Mouse (Mus musculus) adrenal gland, postnatal 14 days (tissue): ENCODE measurements at regions not wholly inside any gene's neighbourhood (a gene's known extent, or its start where the extent isn't known, plus 50 kb on each side); places are given as distances from the start of the nearest gene placed in this dataset.

Experiments used
- DNase-seq: peaks from one replicate; pipeline ENCODE4 v3.0.0; 2021; ENCODE audit warnings: mixed read lengths

GRCm38 (mm10) chr16:45331236-45331635, 77.6 kb downstream of the Cd200 start:
- no peak for DNase-seq

DNA sequence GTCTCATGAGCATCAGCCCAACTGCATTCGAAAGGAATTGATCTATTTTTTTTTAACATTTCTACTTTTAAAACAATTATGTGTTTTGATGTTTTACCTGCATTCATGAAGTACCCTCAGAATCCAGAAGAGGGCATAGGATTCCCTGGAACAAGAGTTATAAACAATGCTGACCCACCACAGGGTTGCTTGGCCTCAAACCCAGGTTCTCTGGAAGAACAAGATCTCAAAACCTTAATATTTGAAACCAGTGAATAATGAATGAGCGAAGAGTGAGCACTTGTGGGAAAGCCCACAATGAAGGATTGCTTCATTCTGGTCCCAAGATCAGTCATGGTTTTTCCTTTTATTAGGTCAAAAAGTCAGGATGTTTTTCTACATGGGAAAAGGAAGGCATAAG, 78.6 kb downstream of the Cd200 start:
- no peak for DNase-seq

- DNase-seq, result peak; percentile 50
Observed at GRCm38 (mm10) chr16:45329716-45330115, 79.1 kb downstream of the Cd200 start.

GRCm38 (mm10) chr16:45327103-45327502, 81.8 kb downstream of the Cd200 start:
- no peak for DNase-seq

GRCm38 (mm10) chr16:45311479-45311878, 87.4 kb downstream of the Btla start:
- no peak for DNase-seq
